Mouse (Mus musculus) frontal cortex, postnatal 25 days (tissue): Measurements from ENCODE around the gene Trappc3.

ENCODE experiments used
- DNase-seq, 2 experiments: peaks; one replicate each; pipeline ENCODE4 v3.0.0; 2022; ENCODE audit warnings: low spot score in 2 of 2

Trappc3 gene

GRCm38 (mm10) chr4:126251655-126252254 lies 10.4 kb upstream of the Trappc3 start:
- no peak for DNase-seq

GRCm38 (mm10) chr4:126252411-126253237 lies 9.5 kb upstream of the Trappc3 start:
- DNase-seq, result no peak

DNA sequence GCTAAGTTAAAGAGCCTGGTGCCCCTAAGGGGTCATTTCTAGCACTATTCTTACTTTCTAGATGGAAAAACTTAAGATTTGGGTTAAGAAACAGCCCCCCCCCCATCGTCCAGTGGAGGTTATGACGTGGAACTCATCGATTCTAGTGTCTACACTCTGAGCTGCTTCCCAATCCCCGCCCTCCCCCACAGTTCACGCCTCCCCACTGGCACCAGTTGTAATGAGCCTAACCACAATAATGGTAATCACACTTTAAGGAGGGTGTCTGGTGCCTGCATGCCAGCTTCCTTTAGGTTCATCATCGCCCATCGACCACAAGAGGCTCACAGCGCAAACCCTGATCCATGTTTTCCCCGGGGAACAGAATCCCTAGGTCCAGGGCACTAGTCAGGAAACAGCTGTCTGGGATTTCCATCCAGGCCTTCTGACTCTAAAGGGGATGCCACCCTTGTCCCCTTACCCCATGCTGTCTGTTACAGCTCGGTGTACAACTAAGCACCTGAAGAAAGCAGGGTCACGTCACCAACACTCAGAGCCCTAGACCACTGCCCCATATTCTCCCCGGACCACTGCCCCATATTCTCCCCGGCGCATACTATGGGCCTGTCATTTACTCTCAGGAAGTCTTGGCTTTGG lies 8.4 kb upstream of the Trappc3 start:
- no peak for DNase-seq

- no peak for DNase-seq
Observed at GRCm38 (mm10) chr4:126254315-126255112, 7.6 kb upstream of the Trappc3 start.

- DNase-seq, result no peak
Observed at GRCm38 (mm10) chr4:126255113-126256001, 6.8 kb upstream of the Trappc3 start.

DNA sequence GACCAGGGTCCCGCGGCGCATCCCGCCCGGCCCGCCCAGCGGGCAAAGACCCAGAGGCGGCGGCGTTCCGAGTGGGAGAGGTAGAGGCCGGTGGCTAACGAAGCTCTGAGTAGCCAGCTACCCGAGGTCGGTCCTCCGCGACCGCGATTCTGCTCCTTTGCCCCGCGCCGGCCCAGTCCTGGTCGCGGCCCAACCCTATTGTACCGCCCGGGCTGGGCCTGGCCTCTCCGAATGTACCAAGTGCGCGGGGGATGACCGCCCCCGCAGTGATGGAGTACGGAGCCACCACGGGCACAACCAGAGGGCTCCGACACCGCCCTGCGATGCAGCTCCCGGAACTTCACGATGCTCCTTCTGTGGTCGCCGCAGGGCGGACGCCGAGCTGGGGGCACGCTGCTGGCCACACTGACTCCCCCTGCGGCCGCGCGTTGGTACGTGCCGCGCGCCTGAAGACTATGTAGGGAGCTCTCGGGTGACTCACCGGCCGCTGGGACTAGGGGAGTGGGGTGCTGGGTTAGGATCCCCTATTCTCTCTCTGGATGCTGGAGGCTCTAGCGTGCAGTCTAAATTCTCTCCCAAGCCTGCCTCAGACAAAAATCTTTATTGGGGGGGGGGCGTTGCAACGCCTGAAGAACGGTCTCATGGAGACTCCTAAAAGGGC lies 5.9 kb upstream of the Trappc3 start, which contains the start of gene Map7d1:
Gene Map7d1 (minus strand): TSS at position 213 of the 661 bp plus-strand sequence.
- DNase-seq, result peak; percentile 78 to 84

DNA sequence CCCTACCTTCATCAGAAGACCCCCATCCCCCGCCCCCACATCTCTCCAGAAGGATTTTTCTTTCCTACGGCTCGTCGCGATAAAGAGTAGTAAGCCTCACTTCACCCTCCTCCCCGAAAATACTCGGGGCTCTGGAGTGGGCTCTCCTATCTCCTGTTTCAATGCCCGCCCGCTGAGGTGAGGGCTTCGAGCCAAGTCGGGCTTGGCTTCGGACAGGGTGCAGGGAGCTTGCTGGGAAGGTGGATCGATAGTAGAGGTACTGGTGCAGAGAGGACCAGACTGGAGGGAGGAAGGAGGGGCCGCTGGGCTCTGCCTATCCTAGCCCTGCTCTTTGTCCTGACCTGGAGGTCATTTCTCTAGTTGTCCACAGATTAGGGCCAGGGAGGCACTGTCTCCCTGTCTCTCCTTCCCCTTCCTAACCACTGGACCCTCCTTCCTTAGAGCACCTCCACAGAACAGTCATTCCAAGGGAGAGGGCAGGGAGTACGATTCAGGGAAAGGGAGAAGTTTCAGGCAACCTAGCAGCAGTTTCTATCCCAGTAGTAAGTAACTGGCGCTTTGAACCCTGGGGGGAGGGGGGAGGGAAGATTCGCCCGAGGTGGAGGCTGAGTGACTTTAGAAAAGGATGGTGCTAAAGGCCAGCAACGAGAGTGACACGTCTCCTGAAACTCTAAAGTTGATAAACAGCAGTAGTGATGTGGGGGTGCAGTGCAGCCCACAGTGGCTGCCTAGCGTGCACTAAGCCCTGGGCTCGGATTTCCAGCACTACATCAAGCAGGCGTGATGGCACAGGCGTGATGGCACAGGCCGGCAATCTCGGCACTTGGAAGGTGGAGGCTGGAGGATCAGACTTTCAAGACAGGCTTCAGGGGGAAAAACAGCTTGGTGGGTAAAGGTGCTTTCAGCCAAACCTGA lies 4.9 kb upstream of the Trappc3 start:
- DNase-seq, result no peak

- no peak for DNase-seq
Observed at GRCm38 (mm10) chr4:126259063-126259462, 3.1 kb upstream of the Trappc3 start.

DNA sequence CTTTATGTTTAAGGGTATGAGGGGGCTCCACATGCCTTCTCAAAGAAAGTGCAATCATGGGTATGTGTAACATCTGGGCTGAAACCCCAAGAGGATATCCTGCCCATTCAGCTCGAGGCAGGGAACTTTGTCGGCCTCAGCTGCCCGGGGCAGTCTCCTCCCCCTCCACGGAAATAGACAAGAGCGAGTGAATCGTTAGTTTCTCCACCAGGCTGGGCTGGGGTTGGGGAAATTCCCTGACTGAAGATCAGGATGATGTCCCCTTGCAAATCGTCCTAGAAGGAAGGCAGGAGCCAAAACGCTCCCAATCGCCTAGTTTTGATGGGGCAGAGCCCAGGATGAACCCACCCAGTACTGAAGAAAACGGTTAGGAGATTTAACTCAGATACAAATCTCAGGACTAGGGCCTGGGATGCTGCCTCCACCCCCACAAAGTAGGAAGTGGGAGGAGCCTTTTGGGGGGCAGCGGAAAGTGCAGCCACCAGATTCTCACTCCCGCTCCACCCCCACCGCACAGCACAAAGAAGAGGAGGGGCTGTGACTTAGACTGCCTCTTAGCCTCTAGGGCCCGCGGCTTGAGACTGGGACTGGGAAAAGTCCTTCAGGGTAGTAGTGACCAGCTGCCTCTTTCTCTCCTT lies 2.5 kb upstream of the Trappc3 start:
- DNase-seq, result no peak

GRCm38 (mm10) chr4:126260520-126261201 lies 1.5 kb upstream of the Trappc3 start:
- DNase-seq, result no peak

- DNase-seq, result no peak
Observed at GRCm38 (mm10) chr4:126261266-126261665, 859 bp upstream of the Trappc3 start.

DNA sequence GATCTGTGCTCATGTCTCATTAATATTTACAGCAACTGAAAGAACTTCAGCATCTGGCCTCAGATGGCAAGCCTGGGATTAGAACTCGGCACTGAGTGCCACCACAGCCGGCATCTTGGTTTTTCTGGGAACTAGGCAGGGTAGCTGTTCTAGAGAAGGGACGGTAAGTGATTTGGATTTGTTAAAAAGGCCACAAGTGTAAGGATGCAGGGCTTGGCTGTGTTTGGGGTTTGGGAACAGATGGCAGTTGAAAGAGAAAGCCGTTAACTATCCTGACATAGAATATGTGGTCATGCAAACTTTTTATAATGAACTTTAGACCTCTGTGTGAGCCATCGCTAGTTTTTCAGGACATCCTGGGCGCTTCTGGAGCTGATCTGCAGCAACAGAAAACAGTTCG lies 450 bp upstream of the Trappc3 start:
- no peak for DNase-seq

- no peak for DNase-seq
Observed at GRCm38 (mm10) chr4:126269292-126269691, 7.2 kb downstream of the Trappc3 start.

DNA sequence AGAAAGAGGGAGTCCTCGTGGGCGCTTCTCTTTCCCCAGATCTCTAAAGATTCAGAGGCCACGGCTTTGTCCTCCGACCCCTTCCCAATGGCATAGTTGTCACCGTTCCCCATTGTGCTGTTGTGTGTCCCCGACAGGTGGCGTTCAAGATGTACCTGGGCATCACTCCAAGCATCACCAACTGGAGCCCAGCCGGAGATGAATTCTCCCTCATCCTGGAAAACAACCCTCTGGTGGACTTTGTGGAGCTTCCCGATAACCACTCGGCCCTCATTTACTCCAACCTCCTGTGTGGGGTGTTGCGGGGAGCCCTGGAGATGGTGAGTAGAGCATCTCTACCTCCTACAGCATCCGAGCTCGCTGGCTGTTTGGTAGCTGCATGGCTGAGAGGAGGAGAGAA lies 11.6 kb downstream of the Trappc3 start:
- DNase-seq, result no peak

- no peak for DNase-seq
Observed at GRCm38 (mm10) chr4:126275081-126275480, 13.0 kb downstream of the Trappc3 start.

DNA sequence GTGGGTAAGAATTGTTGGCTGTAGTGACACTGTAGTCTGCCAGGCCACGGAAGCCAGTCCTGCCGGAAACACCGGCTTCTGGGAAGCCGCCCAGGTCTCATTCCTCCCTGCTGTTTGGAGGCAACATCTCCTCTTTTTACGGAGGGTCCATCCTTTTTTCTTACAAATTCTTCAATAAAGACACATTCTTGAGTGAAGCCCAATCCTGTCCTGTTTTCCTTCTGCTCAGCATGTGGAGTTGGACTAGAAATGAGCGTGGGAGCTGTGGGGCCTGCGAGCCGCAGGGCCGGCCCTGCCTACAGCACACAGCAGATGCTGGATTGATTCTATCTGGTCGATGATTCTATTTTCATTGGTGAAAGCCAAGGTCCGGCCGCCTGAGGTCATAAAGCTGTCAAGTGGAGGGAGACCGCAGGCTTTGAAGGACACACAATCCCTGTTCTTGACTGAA lies 13.6 kb downstream of the Trappc3 start:
- DNase-seq, result no peak

- no peak for DNase-seq
Observed at GRCm38 (mm10) chr4:126277906-126278564, 15.9 kb downstream of the Trappc3 start.

DNA sequence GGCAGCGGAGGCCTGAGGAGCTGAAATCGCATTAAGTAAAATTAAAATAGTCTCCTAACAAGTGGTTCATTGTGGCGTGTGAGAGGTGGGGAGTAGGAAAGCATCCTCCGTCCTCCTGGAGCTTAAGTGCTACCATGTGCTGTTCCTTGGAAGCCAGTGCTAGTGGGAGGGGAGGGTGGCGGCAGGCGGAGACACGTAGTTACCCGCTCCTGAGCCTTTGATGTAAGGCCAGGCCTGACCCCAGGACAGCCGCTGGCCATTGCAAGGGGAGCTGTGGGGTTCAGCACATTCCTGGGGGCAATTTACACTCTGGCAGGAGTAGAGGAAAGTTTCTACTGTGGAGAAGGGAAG lies 16.4 kb downstream of the Trappc3 start:
- DNase-seq, result no peak
